Mouse (Mus musculus): ENCODE measurements at regions not wholly inside any gene's neighbourhood (a gene's known extent, or its start where the extent isn't known, plus 50 kb on each side); places are given as distances from the start of the nearest gene placed in this dataset.

GRCm38 (mm10) chr9:51379589-51379988, 50.9 kb upstream of the 1810046K07Rik start:
- DNase-seq (ENCODE audit: low spot score in 2 of 2), result no peak
- H3K4me3 ChIP-seq, result no peak overlapping the region
- no peak for TF ChIP-seq CTCF (conservative IDR thresholded peaks at IDR 0.05)
- no peak overlapping the region for H3K27ac ChIP-seq

DNA sequence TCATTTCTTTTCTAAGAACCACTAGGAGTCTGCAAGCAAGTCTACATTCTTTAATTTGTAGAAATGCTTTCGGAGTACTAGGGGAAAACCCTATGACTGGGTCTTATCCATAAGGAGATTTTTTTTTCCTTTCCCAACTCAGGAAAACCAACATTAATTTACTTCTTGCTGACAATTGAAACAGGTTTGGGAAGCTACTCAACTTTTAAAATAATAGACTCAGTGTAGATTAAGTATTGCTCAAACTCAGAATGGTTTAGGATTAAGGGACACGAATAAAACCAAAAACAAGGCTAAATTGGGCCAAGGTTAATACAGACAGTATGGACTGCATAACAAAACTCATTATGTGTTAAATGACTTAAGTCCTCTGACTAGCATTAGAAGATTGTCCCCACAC, 65.2 kb upstream of the 1810046K07Rik start:
- no peak for DNase-seq (ENCODE audit: low spot score in 2 of 2)
- TF ChIP-seq CTCF (conservative IDR thresholded peaks at IDR 0.05), result no peak
- Histone ChIP-seq H3K27ac (peak overlapping the region; percentile 83; the same call in 1 of the 2 replicates), H3K4me3 (no peak overlapping the region)

GRCm38 (mm10) chr9:51394372-51394771, 65.7 kb upstream of the 1810046K07Rik start:
- Histone ChIP-seq H3K4me3 (no peak overlapping the region; the same call in 1 of the 2 replicates), H3K27ac (peak overlapping the region; percentile 83)
- DNase-seq (ENCODE audit: low spot score in 2 of 2), result peak; percentile 71 to 73
- TF ChIP-seq CTCF (conservative IDR thresholded peaks at IDR 0.05), result no peak

DNA sequence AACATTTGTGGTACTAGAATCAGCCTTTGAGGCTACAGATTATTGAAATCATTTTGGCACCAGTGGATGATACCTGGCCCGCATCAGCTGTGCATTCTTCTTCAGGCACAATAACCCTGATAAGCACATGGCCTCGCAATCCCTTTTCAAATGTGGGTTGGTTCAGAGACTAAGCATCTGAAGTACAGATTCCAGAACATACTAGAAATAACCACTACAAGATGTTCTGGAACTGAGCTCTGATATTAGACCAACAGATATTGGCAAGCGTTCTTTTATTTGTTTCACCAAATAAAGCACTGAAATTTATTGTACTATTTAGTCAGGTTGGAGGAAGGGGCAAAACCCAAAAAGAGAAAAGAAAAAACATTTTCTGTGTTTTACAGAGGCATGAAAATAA, 68.1 kb upstream of the 1810046K07Rik start:
- TF ChIP-seq CTCF (conservative IDR thresholded peaks at IDR 0.05), result no peak
- peak overlapping the region; percentile 83 for H3K27ac ChIP-seq
- DNase-seq (ENCODE audit: low spot score in 2 of 2), result peak in 1 of 2 experiments; percentile 5
- H3K4me3 ChIP-seq, result no peak overlapping the region

DNA sequence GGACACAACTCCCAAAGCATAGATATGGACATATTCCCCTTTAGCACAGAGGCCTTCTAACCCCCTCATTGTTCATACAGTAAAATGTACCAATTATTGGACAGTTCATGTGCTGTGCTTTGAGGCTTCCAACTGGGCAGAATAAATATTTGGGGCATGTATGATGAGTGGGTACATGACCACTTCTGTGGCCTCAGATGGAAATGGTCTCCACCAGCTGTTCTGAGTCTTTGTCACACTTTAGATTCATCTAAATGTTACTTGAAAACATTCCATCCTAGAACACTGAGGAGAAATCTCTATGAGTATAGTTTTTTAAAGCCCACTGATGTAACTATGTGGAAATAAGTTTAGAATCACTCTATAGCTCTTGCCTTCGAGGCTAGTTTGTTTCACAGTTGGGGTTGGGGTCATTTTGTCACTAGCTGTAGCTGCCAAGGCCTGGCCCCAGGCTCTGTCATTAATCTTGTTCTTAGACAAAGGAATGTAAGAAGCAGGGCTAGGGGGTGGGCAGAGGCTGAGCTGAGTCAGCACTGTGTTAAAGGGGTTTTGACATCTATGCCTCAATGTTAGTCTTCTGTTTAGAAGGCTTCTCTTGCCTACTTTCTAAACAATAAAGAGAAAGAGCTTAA, 69.0 kb upstream of the 1810046K07Rik start:
- DNase-seq (ENCODE audit: low spot score in 2 of 2), result no peak
- no peak for TF ChIP-seq CTCF (conservative IDR thresholded peaks at IDR 0.05)
- Histone ChIP-seq H3K27ac (peak overlapping the region; percentile 82), H3K4me3 (no peak overlapping the region)

DNA sequence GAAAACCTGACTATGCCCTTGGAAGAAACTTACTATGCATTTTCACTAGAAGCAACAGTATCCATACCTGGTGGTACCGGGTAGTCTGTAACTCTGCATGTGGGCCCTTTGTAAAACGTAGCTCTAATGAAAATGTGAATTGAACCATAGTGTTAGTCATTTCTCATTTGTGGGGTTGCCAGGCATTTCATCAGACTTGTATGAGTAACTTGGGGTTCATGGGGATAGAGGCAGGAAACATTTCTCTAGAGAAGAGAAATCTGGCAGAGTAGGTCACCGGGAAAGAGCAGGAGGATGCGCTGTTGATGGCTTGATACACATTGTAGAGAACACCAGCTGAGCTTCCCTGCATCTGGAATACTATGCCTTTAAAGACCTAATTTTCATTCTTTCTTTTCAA, 70.2 kb upstream of the 1810046K07Rik start:
- no peak for DNase-seq (ENCODE audit: low spot score in 2 of 2)
- Histone ChIP-seq H3K27ac (no peak overlapping the region), H3K4me3 (no peak overlapping the region)
- no peak for TF ChIP-seq CTCF (conservative IDR thresholded peaks at IDR 0.05)

- Histone ChIP-seq H3K27ac (no peak overlapping the region), H3K4me3 (no peak overlapping the region)
- TF ChIP-seq CTCF (conservative IDR thresholded peaks at IDR 0.05), result no peak
- no peak for DNase-seq (ENCODE audit: low spot score in 2 of 2)
These were observed 70.6 kb upstream of the 1810046K07Rik start for GRCm38 (mm10) chr9:51399356-51399755.

DNA sequence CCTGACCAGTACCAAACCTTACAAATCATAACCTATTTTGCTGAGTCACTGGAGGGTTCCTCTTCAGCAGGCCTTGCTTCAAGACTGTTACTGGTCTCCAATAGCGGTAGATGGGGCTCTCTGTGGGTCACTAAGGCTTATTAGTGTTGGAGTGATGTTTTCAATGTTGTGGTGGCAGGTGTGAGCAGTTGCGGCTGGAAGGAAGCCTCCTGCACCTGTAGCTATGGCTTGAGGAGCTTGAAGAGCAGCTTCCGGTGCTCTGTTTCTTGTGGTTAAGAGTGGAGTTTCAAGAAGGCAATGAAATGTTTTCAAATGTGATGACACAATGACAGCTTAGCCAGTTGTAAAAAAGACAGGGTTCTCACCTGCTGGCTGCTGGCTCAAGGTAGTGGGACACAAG, 73.1 kb upstream of the 1810046K07Rik start:
- no peak for DNase-seq (ENCODE audit: low spot score in 2 of 2)
- no peak for TF ChIP-seq CTCF (conservative IDR thresholded peaks at IDR 0.05)
- Histone ChIP-seq H3K4me3 (no peak overlapping the region), H3K27ac (no peak overlapping the region)

- Histone ChIP-seq H3K4me3 (no peak overlapping the region), H3K27ac (no peak overlapping the region)
- TF ChIP-seq CTCF (conservative IDR thresholded peaks at IDR 0.05), result no peak
- DNase-seq (ENCODE audit: low spot score in 2 of 2), result no peak
These were observed 79.3 kb upstream of the 1810046K07Rik start for GRCm38 (mm10) chr9:51407978-51408377.

DNA sequence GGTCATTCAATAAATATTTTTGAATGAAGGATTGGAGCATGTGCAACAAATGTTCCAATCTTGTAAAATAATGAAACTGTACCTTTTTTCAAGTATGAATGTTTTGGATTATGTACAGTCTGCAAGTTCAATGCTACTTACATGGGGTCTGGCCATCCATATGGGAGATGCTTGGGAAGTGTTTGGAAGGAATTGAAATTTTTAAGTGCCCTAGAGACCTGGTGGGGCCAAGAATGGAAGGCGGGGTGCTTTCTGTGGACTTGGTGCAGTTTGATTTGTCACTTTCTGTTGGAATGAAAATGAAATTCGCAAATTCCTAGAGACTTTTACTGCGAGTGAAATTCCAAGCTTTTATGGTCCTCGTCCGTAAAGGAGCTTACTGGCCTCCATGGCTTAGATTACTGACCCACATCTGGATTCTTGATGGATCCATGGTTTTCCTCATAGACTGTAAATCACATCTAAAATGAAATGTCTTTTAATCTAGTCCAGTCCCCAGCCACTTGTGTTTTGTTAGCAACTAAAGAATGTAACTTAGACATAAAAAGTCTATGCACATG, 90.3 kb upstream of the 1810046K07Rik start:
- DNase-seq (ENCODE audit: low spot score in 2 of 2), result no peak
- no peak overlapping the region for H3K27ac ChIP-seq
- no peak for TF ChIP-seq CTCF (conservative IDR thresholded peaks at IDR 0.05)
- H3K4me3 ChIP-seq, result no peak overlapping the region

DNA sequence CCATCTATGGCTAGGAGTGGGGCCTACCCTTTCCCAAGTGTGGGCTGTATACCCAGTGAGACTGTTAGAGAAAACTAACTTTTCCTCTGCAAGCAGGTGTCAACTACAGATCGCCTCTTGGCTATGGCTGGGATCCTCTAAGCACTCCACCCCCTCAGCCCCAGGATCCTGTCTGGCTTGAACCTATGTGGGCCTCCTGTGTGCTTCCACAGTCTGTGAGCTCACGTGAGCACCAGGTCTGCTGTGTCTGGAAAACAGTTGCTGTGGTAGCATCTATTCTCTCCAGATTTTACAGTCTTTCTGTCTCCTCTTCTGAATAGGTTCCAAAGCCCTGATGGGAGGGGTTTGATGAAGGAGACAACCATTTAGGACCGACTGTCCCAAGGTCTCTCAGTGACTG, 93.8 kb upstream of the 1810046K07Rik start:
- Histone ChIP-seq H3K4me3 (no peak overlapping the region), H3K27ac (no peak overlapping the region; the same call in 1 of the 2 replicates)
- DNase-seq (ENCODE audit: low spot score in 2 of 2), result no peak
- TF ChIP-seq CTCF (conservative IDR thresholded peaks at IDR 0.05), result no peak

DNA sequence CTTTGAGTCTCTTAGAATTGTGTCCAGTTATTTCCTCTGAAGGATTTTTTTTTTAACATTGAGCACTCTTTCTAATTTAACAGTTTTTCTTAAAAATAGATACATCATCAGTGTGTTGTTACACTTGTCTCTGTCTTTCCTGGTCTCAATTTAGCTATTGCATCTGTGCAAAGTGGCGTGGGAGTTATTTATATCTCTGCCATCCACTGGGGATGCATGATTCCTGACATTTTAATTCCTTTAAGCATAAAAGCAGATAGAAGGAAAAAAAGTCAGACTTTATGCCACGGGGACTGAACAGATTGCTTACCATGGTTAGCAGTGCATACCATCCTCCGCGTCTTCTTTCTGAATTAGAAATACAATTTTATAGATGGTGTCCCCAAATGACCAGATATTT, 94.6 kb upstream of the 1810046K07Rik start:
- H3K27ac ChIP-seq, result peak overlapping the region; percentile 20; the same call in 1 of the 2 replicates
- DNase-seq (ENCODE audit: low spot score in 2 of 2), result peak; percentile 15 to 39
- TF ChIP-seq CTCF (conservative IDR thresholded peaks at IDR 0.05), result 0 out of 2 replicates have a peak, but pooled peaks have one; percentile 6
- no peak overlapping the region for H3K4me3 ChIP-seq

GRCm38 (mm10) chr9:51430426-51430825, 101.7 kb upstream of the 1810046K07Rik start:
- Histone ChIP-seq H3K4me3 (no peak overlapping the region), H3K27ac (no peak overlapping the region)
- no peak for DNase-seq (ENCODE audit: low spot score in 2 of 2)
- TF ChIP-seq CTCF (conservative IDR thresholded peaks at IDR 0.05), result no peak

- H3K4me3 ChIP-seq, result no peak overlapping the region
- TF ChIP-seq CTCF (conservative IDR thresholded peaks at IDR 0.05), result no peak
- H3K27ac ChIP-seq, result no peak overlapping the region
- DNase-seq (ENCODE audit: low spot score in 2 of 2), result no peak
These were observed 108.4 kb upstream of the 1810046K07Rik start for GRCm38 (mm10) chr9:51437130-51437529.
